Mouse (Mus musculus): Measurements from ENCODE around the gene Uhrf1. TPM values are rescaled to one million over a fixed set of nuclear protein-coding genes. Genes with fewer than 3 reads are reported as not detected.
A peak's percentile ranks its signal among the peaks of the same experiment; 100 is the strongest.

Gene Uhrf1
- total and polyA plus RNA-seq, 2 experiments from 2014 or later = 18.8 to 31.4 TPM

- WGBS = 18% methylated on average over 12 of the region's 12 CpGs
- Histone ChIP-seq H3K36me3 (ENCODE audit: insufficient read depth, low read length) (no peaks in the 10 kb centered on the region), H3K4me2 (ENCODE audit: low read depth, low read length) (peak overlapping the region; percentile 70), H3K9me3 (ENCODE audit: low read length) (no peaks in the 10 kb centered on the region), H3K27ac (peak overlapping the region; percentile 82), H3K27me3 (ENCODE audit: insufficient read depth, low read length) (no peaks in the 10 kb centered on the region), H3K4me3 (ENCODE audit: low read length) (peak overlapping the region; percentile 33), H3K4me1 (ENCODE audit: insufficient read depth, low read length) (no peaks in the 10 kb centered on the region), H3K9ac (replicated peaks; ENCODE audit: low read length) (peak overlapping the region; percentile 47)
- peak; percentile 92 for DNase-seq (ENCODE audit: low spot score)
- TF ChIP-seq CTCF (IDR thresholded peaks at IDR 0.05; ENCODE audit: low read depth) = no peak
- ATAC-seq = peak; percentile 91
These were observed 33.9 kb upstream of the Uhrf1 start for GRCm38 (mm10) chr17:56269153-56269630.

- 74% methylated on average over 3 of the region's 3 CpGs for WGBS
- Histone ChIP-seq H3K4me1 (ENCODE audit: insufficient read depth, low read length) (no peaks in the 10 kb centered on the region), H3K27me3 (ENCODE audit: insufficient read depth, low read length) (no peaks in the 10 kb centered on the region), H3K36me3 (ENCODE audit: insufficient read depth, low read length) (no peaks in the 10 kb centered on the region), H3K9me3 (ENCODE audit: low read length) (no peaks in the 10 kb centered on the region), H3K27ac (peak overlapping the region; percentile 82), H3K4me3 (ENCODE audit: low read length) (peak overlapping the region; percentile 33; the same call in 1 of the 2 replicates), H3K4me2 (ENCODE audit: low read depth, low read length) (peak overlapping the region; percentile 70), H3K9ac (replicated peaks; ENCODE audit: low read length) (peak overlapping the region; percentile 47)
- no peak for TF ChIP-seq CTCF (IDR thresholded peaks at IDR 0.05; ENCODE audit: low read depth)
- ATAC-seq = peak; percentile 10; the same call in 1 of the 2 replicates
- DNase-seq (ENCODE audit: low spot score) = no peak
These were observed 33.4 kb upstream of the Uhrf1 start for GRCm38 (mm10) chr17:56269741-56270140.

- no peaks in the 10 kb centered on the region for H3K4me1 ChIP-seq (ENCODE audit: insufficient read depth, low read length)
- H3K4me2 ChIP-seq (ENCODE audit: low read depth, low read length) = no peak overlapping the region
- H3K4me3 ChIP-seq (ENCODE audit: low read length) = no peak overlapping the region
- WGBS = 86% methylated on average over 12 of the region's 12 CpGs
- H3K27me3 ChIP-seq (ENCODE audit: insufficient read depth, low read length) = no peaks in the 10 kb centered on the region
- no peaks in the 10 kb centered on the region for H3K36me3 ChIP-seq (ENCODE audit: insufficient read depth, low read length)
- no peak for ATAC-seq
- no peaks in the 10 kb centered on the region for H3K9me3 ChIP-seq (ENCODE audit: low read length)
- H3K9ac ChIP-seq (replicated peaks; ENCODE audit: low read length) = no peak overlapping the region
- no peak for TF ChIP-seq CTCF (IDR thresholded peaks at IDR 0.05; ENCODE audit: low read depth)
- H3K27ac ChIP-seq = no peak overlapping the region
- no peak for DNase-seq (ENCODE audit: low spot score)
These were observed 31.4 kb upstream of the Uhrf1 start for GRCm38 (mm10) chr17:56271609-56272253.

- Histone ChIP-seq H3K4me3 (ENCODE audit: low read length) (no peak overlapping the region), H3K36me3 (ENCODE audit: insufficient read depth, low read length) (no peaks in the 10 kb centered on the region), H3K27me3 (ENCODE audit: insufficient read depth, low read length) (no peaks in the 10 kb centered on the region), H3K4me2 (ENCODE audit: low read depth, low read length) (no peak overlapping the region), H3K27ac (no peak overlapping the region), H3K9me3 (ENCODE audit: low read length) (no peaks in the 10 kb centered on the region), H3K9ac (replicated peaks; ENCODE audit: low read length) (no peak overlapping the region), H3K4me1 (ENCODE audit: insufficient read depth, low read length) (no peaks in the 10 kb centered on the region)
- TF ChIP-seq CTCF (IDR thresholded peaks at IDR 0.05; ENCODE audit: low read depth) = no peak
- 87% methylated on average over 3 of the region's 3 CpGs for WGBS
- DNase-seq (ENCODE audit: low spot score) = no peak
- ATAC-seq = no peak
These were observed 30.5 kb upstream of the Uhrf1 start for GRCm38 (mm10) chr17:56272644-56273043.

- Histone ChIP-seq H3K4me3 (ENCODE audit: low read length) (no peak overlapping the region), H3K4me2 (ENCODE audit: low read depth, low read length) (no peak overlapping the region)
- TF ChIP-seq CTCF (IDR thresholded peaks at IDR 0.05; ENCODE audit: low read depth) = no peak
These were observed 29.6 kb upstream of the Uhrf1 start for GRCm38 (mm10) chr17:56273482-56273881.

GRCm38 (mm10) chr17:56273986-56274385, 29.1 kb upstream of the Uhrf1 start:
- Histone ChIP-seq H3K36me3 (ENCODE audit: insufficient read depth, low read length) (no peaks in the 10 kb centered on the region), H3K4me1 (ENCODE audit: insufficient read depth, low read length) (no peaks in the 10 kb centered on the region), H3K4me3 (ENCODE audit: low read length) (no peak overlapping the region), H3K27me3 (ENCODE audit: insufficient read depth, low read length) (no peaks in the 10 kb centered on the region), H3K27ac (no peak overlapping the region), H3K9me3 (ENCODE audit: low read length) (no peaks in the 10 kb centered on the region), H3K4me2 (ENCODE audit: low read depth, low read length) (no peak overlapping the region), H3K9ac (replicated peaks; ENCODE audit: low read length) (no peak overlapping the region)
- ATAC-seq = no peak
- DNase-seq (ENCODE audit: low spot score) = no peak
- TF ChIP-seq CTCF (IDR thresholded peaks at IDR 0.05; ENCODE audit: low read depth) = no peak
- WGBS = 89% methylated on average over 5 of the region's 5 CpGs

More at GRCm38 (mm10) chr17:56273482-56273881, 29.6 kb upstream of the Uhrf1 start:
- 89% methylated on average over 7 of the region's 7 CpGs for WGBS
- no peaks in the 10 kb centered on the region for H3K4me1 ChIP-seq (ENCODE audit: insufficient read depth, low read length)
- DNase-seq (ENCODE audit: low spot score) (no peak), ATAC-seq (no peak)
- no peaks in the 10 kb centered on the region for H3K27me3 ChIP-seq (ENCODE audit: insufficient read depth, low read length)
- H3K27ac ChIP-seq = no peak overlapping the region
- no peaks in the 10 kb centered on the region for H3K36me3 ChIP-seq (ENCODE audit: insufficient read depth, low read length)
- no peak overlapping the region for H3K9ac ChIP-seq (replicated peaks; ENCODE audit: low read length)
- no peaks in the 10 kb centered on the region for H3K9me3 ChIP-seq (ENCODE audit: low read length)

GRCm38 (mm10) chr17:56275842-56276480, 27.2 kb upstream of the Uhrf1 start:
- no peak for TF ChIP-seq CTCF (IDR thresholded peaks at IDR 0.05; ENCODE audit: low read depth)
- no peak for DNase-seq (ENCODE audit: low spot score)
- Histone ChIP-seq H3K27ac (peak overlapping the region; percentile 69), H3K9me3 (ENCODE audit: low read length) (no peaks in the 10 kb centered on the region), H3K9ac (replicated peaks; ENCODE audit: low read length) (peak overlapping the region; percentile 58), H3K4me1 (ENCODE audit: insufficient read depth, low read length) (no peaks in the 10 kb centered on the region), H3K4me3 (ENCODE audit: low read length) (peak overlapping the region; percentile 44), H3K4me2 (ENCODE audit: low read depth, low read length) (peak overlapping the region; percentile 76), H3K36me3 (ENCODE audit: insufficient read depth, low read length) (no peaks in the 10 kb centered on the region), H3K27me3 (ENCODE audit: insufficient read depth, low read length) (no peaks in the 10 kb centered on the region)
- 25% methylated on average over 5 of the region's 5 CpGs for WGBS
- peak; percentile 6 for ATAC-seq

All from hindbrain, postnatal 0 days (tissue).